Mouse (Mus musculus): ENCODE data around the gene Syt9.

DNA sequence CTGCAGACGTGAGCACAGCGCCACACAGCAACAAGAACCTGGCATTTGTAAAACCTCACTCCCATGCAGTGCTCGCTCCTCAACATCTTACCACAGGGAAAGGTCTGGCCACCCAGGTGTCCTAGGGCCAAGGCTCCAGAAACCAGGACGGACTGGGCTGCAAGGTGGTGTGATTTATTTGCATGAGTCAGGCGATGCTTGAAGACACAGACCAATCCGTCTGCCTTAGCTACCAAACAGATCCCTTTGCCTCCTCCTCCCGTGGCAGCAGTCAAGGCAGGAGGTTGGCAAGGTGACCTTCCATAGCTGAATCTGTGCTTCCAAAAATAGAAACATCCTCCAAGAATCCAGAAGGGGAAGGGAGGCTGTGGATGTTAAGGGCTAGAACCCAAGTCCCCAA, 130.1 kb downstream of the Syt9 start:
- no peak for TF ChIP-seq CTCF (IDR thresholded peaks at IDR 0.05; ENCODE audit: extremely low read depth, insufficient read depth, insufficient read length, insufficient replicate concordance)
- TF ChIP-seq POLR2A (IDR thresholded peaks at IDR 0.05; ENCODE audit: low read depth, low read length), result no peak

Data from spleen, adult 2 months (tissue).